Mouse (Mus musculus): Measurements from ENCODE around the gene Ucp1.
"Not testable (repeated sequence)": the region's sequence is repeated elsewhere in the genome, so short reads cannot be mapped to it uniquely, and the experiment has no call there.

The Ucp1 gene

DNA sequence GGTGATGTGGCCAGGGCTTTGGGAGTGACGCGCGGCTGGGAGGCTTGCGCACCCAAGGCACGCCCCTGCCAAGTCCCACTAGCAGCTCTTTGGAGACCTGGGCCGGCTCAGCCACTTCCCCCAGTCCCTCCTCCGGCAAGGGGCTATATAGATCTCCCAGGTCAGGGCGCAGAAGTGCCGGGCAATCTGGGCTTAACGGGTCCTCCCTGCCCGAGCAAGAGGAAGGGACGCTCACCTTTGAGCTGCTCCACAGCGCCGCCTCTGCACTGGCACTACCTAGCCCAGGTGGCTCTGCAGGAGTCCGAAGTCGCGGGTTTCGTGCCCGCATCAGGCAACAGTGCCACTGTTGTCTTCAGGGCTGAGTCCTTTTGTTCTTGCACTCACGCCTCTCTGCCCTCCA, at the start of gene Ucp1:
Gene Ucp1 (plus strand): TSS at position 177 of the 400 bp plus-strand sequence.
- DNase-seq (ENCODE audit: low read depth, low spot score): no peak

GRCm38 (mm10) chr8:83244151-83244550, 46.0 kb upstream of the Ucp1 start:
- DNase-seq (ENCODE audit: low read depth, low spot score): no peak

DNA sequence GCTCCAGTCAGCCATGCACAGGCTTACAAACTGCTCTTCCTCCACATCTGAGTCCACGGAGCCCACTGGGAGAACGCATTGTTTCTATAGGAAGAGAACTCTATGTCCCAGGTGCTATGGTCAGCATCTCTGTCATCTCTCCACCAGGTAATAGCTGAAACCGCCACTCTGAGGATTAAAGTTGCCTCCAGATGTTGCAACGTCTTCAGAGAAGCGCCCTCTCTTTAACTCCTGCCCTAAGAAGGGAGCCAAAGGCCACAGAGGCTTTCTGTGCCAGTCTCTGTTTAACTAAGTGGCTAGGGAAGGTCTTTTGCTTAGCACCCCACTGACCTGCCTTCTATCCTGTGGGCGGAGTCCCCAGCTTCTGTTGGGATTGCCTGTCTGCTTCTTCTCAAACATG, 39.3 kb upstream of the Ucp1 start:
- no peak for DNase-seq (ENCODE audit: low read depth, low spot score)

DNA sequence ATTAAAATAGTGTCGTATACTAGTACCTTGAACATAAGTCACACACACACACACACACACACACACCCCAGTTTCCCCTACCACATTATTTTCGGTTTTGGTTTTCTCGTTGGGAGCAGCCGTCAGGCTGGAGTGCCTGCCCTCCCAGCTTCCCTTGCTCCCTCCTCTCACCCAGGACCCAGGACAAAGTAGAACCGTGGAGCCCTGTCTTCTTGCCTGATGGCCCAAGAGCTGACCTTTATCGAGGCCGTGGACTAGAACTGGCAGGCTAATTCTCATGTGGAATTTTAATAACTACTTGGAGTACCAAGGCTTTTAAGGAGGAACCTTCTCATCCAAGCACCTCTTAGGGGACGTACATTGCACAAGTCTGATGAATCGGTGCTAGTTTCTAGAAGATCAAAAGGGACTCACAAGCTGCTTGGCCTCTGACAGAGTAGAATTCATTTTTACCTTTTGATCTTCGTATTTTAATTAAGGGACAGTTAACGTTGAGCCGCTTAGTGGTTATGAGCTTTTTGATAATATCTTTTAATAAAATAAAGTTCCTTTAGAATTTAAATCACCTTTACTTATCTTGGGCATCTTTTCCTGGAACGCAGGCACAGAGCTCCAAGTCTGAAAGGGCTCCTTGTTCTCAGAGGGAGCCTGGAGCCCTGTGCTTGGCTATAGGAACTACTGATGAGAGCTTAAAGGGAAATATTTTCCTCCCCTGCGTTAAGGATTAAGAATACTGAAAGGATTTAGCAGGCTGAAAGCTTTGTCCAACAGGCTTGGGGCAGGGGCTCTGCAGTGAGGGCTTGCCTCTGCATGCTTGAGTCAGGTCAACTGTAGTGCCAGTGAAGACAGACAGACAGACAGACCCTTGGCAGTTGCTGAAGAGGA, 38.5 kb upstream of the Ucp1 start:
- no peak for DNase-seq (ENCODE audit: low read depth, low spot score)

DNA sequence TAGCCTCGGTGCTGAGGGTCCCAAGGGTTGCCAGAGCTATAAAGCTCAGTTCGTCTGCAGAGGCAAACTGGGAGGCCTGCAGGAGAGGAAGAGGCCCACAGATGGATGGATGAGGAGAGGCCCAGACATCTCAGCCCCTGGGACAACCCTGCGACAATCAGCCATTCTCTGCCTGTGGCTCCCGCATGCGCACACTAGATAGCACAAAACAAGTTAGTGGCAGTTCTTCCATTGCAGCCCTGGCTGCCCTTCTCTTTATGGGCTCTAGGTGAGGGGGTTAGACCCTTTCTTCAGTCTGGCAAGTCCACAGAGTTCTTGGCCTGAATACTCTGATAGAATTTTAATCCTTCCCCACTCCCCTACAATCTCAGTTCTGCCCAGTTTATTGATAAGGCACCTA, 37.4 kb upstream of the Ucp1 start:
- DNase-seq (ENCODE audit: low read depth, low spot score): no peak

DNA sequence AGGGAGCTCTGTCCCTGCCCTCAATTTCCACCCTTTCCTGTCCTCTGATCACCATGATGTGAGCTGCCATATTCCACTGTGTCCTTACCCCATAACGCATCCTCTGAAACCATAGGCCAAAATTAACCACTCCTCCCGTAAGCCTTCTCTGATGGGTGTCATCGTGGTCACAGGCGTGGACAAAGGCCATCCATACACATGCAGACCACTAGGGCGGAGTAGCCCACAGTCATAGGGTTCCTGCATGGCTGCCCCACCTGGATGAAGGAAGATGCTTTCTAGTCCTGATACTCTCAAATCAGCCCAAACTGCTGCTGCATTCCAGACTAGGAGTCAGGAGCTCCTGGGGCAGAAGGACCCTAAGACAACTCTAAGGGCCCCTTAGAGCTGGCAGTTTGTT, 32.5 kb upstream of the Ucp1 start:
- DNase-seq (ENCODE audit: low read depth, low spot score): no peak

GRCm38 (mm10) chr8:83260418-83261215, 29.5 kb upstream of the Ucp1 start:
- DNase-seq (ENCODE audit: low read depth, low spot score): peak; percentile 53

GRCm38 (mm10) chr8:83271172-83271571, 19.0 kb upstream of the Ucp1 start:
- no peak for DNase-seq (ENCODE audit: low read depth, low spot score)

DNA sequence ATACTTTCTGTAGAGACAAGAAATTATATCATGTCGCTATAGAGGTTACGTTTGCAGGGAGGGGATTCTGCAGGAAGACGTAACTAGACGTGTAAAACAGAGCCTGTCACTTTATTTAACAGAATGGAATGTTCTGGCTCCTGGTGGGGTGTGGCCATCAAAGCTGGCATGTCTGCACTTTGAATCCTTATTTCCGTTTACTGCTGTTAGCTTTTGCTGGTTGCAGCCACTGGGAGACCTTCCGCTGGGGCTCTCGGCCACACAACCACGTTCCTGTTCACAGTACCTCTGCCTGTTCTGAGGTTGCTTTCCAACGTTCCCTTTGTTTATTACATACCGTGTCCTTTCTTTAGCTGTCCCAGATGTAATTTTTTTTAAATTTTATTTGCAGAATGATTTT, 17.7 kb upstream of the Ucp1 start:
- DNase-seq (ENCODE audit: low read depth, low spot score): no peak

DNA sequence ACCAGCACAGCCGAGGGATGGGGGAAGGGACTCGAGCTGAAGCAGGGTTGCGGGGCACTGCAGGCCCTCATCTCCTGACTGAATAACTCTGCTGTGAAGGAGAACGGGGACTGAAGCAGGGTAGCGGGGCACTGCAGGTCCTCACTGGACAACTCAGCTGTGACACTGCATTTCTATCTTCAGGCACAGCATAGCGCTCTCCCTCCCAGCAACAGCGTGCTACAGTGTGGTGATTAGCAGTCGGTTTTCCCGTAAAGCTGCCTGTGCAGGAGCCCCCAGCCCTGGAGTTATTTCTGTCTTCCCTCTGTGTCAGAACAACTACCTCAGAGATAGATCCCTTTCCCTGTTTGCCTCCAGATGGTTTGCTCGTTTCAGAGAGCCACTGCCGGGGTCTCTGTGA, 15.7 kb upstream of the Ucp1 start:
- DNase-seq (ENCODE audit: low read depth, low spot score): no peak

- DNase-seq (ENCODE audit: low read depth, low spot score): no peak
Measured at GRCm38 (mm10) chr8:83278431-83278830, 11.7 kb upstream of the Ucp1 start.

DNA sequence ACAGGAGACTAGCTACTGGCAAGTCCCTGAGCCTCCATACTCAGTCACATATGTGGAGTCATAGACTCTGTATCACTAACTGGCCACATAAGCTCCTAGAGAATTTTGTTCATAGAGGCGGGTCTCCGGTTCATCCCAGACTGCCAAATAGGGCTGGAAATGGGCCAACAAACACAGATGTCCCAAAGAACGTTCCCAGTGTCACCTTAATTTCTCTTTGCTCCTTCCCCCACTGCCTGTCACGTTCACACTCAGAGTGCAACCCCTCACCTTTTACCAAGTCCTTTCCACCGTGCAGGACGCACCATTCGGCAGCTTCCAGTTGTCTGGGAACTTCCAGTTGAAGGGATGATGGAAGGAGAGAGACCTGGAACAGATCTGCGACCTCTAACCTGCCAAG, 4.8 kb upstream of the Ucp1 start:
- no peak for DNase-seq (ENCODE audit: low read depth, low spot score)

GRCm38 (mm10) chr8:83297375-83297774, 7.2 kb downstream of the Ucp1 start:
- DNase-seq (ENCODE audit: low read depth, low spot score): no peak

GRCm38 (mm10) chr8:83300135-83300534, 10.0 kb downstream of the Ucp1 start:
- no peak for DNase-seq (ENCODE audit: low read depth, low spot score)

DNA sequence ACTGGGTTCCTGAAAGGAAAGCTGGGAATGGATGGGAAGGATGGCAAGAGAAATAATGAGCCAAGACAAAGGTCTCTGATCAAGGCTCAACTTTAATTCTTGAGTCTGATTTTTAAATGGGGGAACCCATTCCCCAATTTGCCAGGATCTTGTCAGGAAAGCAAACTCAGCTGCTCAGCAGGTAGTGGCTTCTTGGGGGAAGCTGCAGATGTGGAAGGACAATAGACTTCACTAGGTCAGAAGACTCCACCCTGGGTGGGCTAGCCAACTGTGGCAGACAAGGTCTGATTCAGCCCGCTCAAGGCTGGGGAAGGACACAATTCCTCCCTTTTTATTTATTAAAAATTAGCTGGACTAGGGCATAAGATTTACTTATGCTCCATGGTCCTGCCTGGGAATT, 14.8 kb downstream of the Ucp1 start:
- no peak for DNase-seq (ENCODE audit: low read depth, low spot score)

DNA sequence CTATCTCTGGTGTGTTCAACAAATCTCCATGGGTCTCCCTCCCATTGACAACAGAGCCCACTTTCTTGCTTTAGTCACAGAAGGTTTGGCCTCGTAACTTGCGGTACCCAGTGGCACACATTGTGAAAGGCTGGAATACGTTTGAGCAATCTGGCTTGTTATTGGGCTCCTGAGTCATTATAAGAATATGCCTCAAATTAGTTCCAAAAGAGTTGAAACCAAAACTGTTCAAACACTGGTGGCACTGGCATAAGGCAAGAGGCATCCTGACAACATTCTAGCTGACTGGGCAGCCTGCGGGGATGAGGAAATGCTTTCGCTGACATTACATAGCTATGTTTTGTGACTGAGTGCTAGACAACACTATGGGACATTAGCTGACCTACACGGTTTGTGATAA, 19.7 kb downstream of the Ucp1 start:
- DNase-seq (ENCODE audit: low read depth, low spot score): no peak

GRCm38 (mm10) chr8:83315084-83315483, 24.9 kb downstream of the Ucp1 start:
- DNase-seq (ENCODE audit: low read depth, low spot score): not testable (repeated sequence)

DNA sequence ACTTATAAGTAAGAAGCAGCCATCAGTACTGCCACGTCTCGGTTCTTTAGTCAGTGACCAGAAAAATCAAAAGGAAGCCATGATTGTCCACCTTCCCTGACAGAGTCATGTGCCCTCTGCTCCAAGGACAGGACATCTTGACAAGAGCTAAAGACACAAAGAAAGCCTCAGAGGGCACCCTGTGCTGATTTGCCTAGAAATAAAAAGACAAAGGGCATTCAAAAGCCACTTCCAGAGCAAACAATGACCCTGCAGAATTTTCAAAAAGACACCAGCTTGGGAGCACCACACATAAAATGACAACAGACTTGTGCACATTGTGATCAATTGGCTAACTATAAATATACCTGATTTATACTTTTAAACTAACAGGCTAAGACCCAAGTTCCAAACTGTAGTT, 25.5 kb downstream of the Ucp1 start:
- DNase-seq (ENCODE audit: low read depth, low spot score): no peak

DNA sequence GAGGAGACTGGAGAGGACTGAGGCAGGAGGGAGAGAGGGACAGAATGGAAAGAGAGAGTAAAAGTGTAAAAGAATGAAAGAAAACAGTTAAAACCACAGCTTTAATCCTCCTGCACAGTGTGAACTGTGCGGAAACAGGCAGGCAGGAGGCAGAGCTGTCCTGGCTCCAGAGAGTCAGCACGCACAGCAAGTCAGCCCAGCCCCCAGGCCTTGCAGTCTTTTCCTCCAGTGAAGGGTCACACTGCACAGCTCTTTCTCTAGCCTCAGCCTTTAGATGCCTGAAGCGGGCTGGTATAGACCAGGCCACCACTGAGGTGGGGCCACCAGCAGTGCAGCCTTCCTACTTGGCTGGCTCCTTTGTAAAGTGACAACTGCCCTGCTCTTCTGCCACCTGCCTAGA, 30.4 kb downstream of the Ucp1 start:
- DNase-seq (ENCODE audit: low read depth, low spot score): no peak

GRCm38 (mm10) chr8:83322374-83322773, 32.2 kb downstream of the Ucp1 start:
- DNase-seq (ENCODE audit: low read depth, low spot score): no peak

GRCm38 (mm10) chr8:83323056-83323455, 32.9 kb downstream of the Ucp1 start:
- no peak for DNase-seq (ENCODE audit: low read depth, low spot score)

- no peak for DNase-seq (ENCODE audit: low read depth, low spot score)
Measured at GRCm38 (mm10) chr8:83327889-83328288, 37.7 kb downstream of the Ucp1 start.

- no peak for DNase-seq (ENCODE audit: low read depth, low spot score)
Measured at GRCm38 (mm10) chr8:83331567-83331898, 41.4 kb downstream of the Ucp1 start.

Measured in retina, postnatal 7 days (tissue).